ENCODE assay signal across 8 mouse cellular contexts in genomic region chr17:24251320-24252069, GRCm38 (mm10). TPM values are rescaled to one million over a fixed set of nuclear protein-coding genes. Genes with fewer than 3 reads are reported as not detected.
DNase-seq lines count a peak whose midpoint lies in the region; ATAC-seq lines count a peak whose summit lies in the region.

Gene Ccnf (minus strand): TSS chr17:24251484.

- peak within 1 kb of the TSS; percentile 62 for H3K9ac ChIP-seq in hindbrain, embryonic 15.5 days

- H3K36me3 ChIP-seq in hindbrain, embryonic 15.5 days, result peaks cover 8% of the 10 kb centered on the region; the same call in 1 of the 2 replicates

- peaks cover 16% of the 10 kb centered on the region for H3K4me1 ChIP-seq in hindbrain, embryonic 15.5 days (replicated peaks)

- H3K4me2 ChIP-seq in hindbrain, embryonic 15.5 days, result peak within 1 kb of the TSS; percentile 72

- peak within 1 kb of the TSS; percentile 75 for H3K27ac ChIP-seq in hindbrain, embryonic 15.5 days (replicated peaks)

- peak; percentile 97 for DNase-seq in T-cell, adult 2 months (ENCODE audit: low spot score)
- DNase-seq in cerebellum, postnatal 36 days, result peak; percentile 95 to 96
- DNase-seq in frontal cortex, postnatal 36 days (ENCODE audit: low spot score in 2 of 2), result peak; percentile 95 to 97
- DNase-seq in left cerebral cortex, adult 11 months (ENCODE audit: low spot score), result peak; percentile 94
- peak; percentile 97 to 98 for DNase-seq in lung, postnatal 4 days
- peak; percentile 92 for DNase-seq in retina, postnatal 7 days (ENCODE audit: low read depth, low spot score)
- peak; percentile 84 for DNase-seq in urinary bladder, adult 2 months (ENCODE audit: low spot score)

- H3K4me3 ChIP-seq in hindbrain, embryonic 15.5 days, result peak within 1 kb of the TSS; percentile 64

- WGBS in hindbrain, embryonic 15.5 days, result under 1% methylated on average over 48 of the region's 48 CpGs

- no peaks in the 10 kb centered on the region for H3K9me3 ChIP-seq in hindbrain, embryonic 15.5 days

- ATAC-seq in hindbrain, embryonic 15.5 days (ENCODE audit: low FRiP score, low read depth), result peak; percentile 100

- H3K27me3 ChIP-seq in hindbrain, embryonic 15.5 days, result no peaks in the 10 kb centered on the region

RNA-seq across cellular contexts. Expression of gene Ccnf, which starts in this region (rescaled TPM):
- 18.5 and 18.7 TPM in 2 replicates for polyA plus RNA-seq in hindbrain, embryonic 15.5 days (2015; fragmentation: Nextera tagmentation; extraction: Ambion mirVana)
- polyA plus RNA-seq in urinary bladder, adult 2 months (2012; rRNA removed), result 1.6 and 1.7 TPM in 2 replicates

Comparison
In these comparisons a context has a peak if more than half of its experiments do, and no peak if none do; other contexts are left out.
1. Peak in every context shown above with its lines: DNase-seq, ATAC-seq, H3K4me3 ChIP-seq and H3K27ac ChIP-seq.